Mouse (Mus musculus) forebrain, postnatal 0 days (tissue): ENCODE measurements at regions not wholly inside any gene's neighbourhood (a gene's known extent, or its start where the extent isn't known, plus 50 kb on each side); places are given as distances from the start of the nearest gene placed in this dataset.
"Not testable (repeated sequence)": the region's sequence is repeated elsewhere in the genome, so short reads cannot be mapped to it uniquely, and the experiment has no call there.

ENCODE experiments used
- ATAC-seq: fragments of 200-750 bp; cut with Nextera tagmentation; 2 replicates; pipeline ENCODE4 v1.8.0; 2017; ENCODE audit warnings: mild to moderate bottlenecking, moderate library complexity
- DNase-seq: peaks from one replicate; pipeline ENCODE4 v3.0.0-alpha.2; 2015
- H3K27ac ChIP-seq: fragments of 300-500 bp; sonication (generic); 2 replicates; pipeline ENCODE4 v1.5.1; 2014; ENCODE audit warnings: low read depth, mild to moderate bottlenecking, antibody characterized with exemption, low read length, moderate library complexity, mixed read lengths
- H3K27me3 ChIP-seq: fragments of 300-500 bp; sonication (generic); 2 replicates; pipeline ENCODE4 v1.6.1; 2014; ENCODE audit warnings: mild to moderate bottlenecking, low read length, mixed read lengths; ENCODE audit not compliant: insufficient read depth
- H3K36me3 ChIP-seq: fragments of 300-500 bp; sonication (generic); 2 replicates; pipeline ENCODE4 v1.6.1; 2014; ENCODE audit warnings: mild to moderate bottlenecking, moderate library complexity; ENCODE audit not compliant: insufficient read depth
- H3K4me1 ChIP-seq: fragments of 300-500 bp; sonication (generic); 2 replicates; pipeline ENCODE4 v1.6.1; 2014; ENCODE audit warnings: antibody characterized with exemption; ENCODE audit not compliant: insufficient read depth
- H3K4me2 ChIP-seq: fragments of 300-500 bp; sonication (generic); 2 replicates; pipeline ENCODE4 v1.6.1; 2014; ENCODE audit warnings: low read depth, mild to moderate bottlenecking, moderate library complexity
- H3K4me3 ChIP-seq: fragments of 300-500 bp; sonication (generic); 2 replicates; pipeline ENCODE4 v1.5.1; 2014; ENCODE audit warnings: low read depth, low read length, mixed read lengths
- H3K9ac ChIP-seq: fragments of 300-500 bp; sonication (generic); 2 replicates; pipeline ENCODE4 v1.6.1; 2014; ENCODE audit warnings: mild to moderate bottlenecking
- H3K9me3 ChIP-seq: fragments of 300-500 bp; sonication (generic); 2 replicates; pipeline ENCODE4 v1.6.1; 2016; ENCODE audit warnings: low read length
- CTCF ChIP-seq: sonication (generic); IDR thresholded peaks from 2 replicates; pipeline ENCODE4 v1.5.1; 2016; ENCODE audit warnings: antibody characterized with exemption, control low read depth, low read depth
- WGBS: fragments of 180-500 bp; shearing (Covaris S2); extraction: QIAGEN DNeasy Blood & Tissue Kit; methylation state at CpG from one replicate; pipeline ENCODE4 v1.1.7; 2014; 5-methylcytosine and 5-hydroxymethylcytosine counted together

- Histone ChIP-seq H3K4me1 (no peaks in the 10 kb centered on the region), H3K4me3 (no peak overlapping the region), H3K4me2 (no peak overlapping the region), H3K9ac (no peak overlapping the region), H3K27me3 (no peaks in the 10 kb centered on the region), H3K27ac (no peak overlapping the region), H3K36me3 (no peaks in the 10 kb centered on the region), H3K9me3 (no peaks in the 10 kb centered on the region)
- DNase-seq (no peak), ATAC-seq (no peak)
- no peak for TF ChIP-seq CTCF
Observed at GRCm38 (mm10) chr15:16130862-16131261, 597.7 kb upstream of the Cdh9 start.

- Histone ChIP-seq H3K36me3 (no peaks in the 10 kb centered on the region), H3K27me3 (no peaks in the 10 kb centered on the region), H3K4me2 (no peak overlapping the region), H3K4me1 (no peaks in the 10 kb centered on the region), H3K27ac (no peak overlapping the region), H3K4me3 (no peak overlapping the region), H3K9ac (no peak overlapping the region), H3K9me3 (no peaks in the 10 kb centered on the region)
- DNase-seq (peak; percentile 14), ATAC-seq (no peak; the same call in 1 of the 2 replicates)
- no peak for TF ChIP-seq CTCF
- 48% methylated on average over 5 of the region's 5 CpGs for WGBS
Observed at GRCm38 (mm10) chr15:16158164-16158563, 570.4 kb upstream of the Cdh9 start.

- Histone ChIP-seq H3K27ac (no peak overlapping the region), H3K27me3 (no peaks in the 10 kb centered on the region), H3K36me3 (no peaks in the 10 kb centered on the region), H3K4me3 (no peak overlapping the region), H3K4me2 (no peak overlapping the region), H3K9ac (no peak overlapping the region), H3K4me1 (no peaks in the 10 kb centered on the region), H3K9me3 (no peaks in the 10 kb centered on the region)
- ATAC-seq = no peak
- no peak for DNase-seq
- TF ChIP-seq CTCF = no peak
Observed at GRCm38 (mm10) chr15:16163969-16164368, 564.6 kb upstream of the Cdh9 start.

DNA sequence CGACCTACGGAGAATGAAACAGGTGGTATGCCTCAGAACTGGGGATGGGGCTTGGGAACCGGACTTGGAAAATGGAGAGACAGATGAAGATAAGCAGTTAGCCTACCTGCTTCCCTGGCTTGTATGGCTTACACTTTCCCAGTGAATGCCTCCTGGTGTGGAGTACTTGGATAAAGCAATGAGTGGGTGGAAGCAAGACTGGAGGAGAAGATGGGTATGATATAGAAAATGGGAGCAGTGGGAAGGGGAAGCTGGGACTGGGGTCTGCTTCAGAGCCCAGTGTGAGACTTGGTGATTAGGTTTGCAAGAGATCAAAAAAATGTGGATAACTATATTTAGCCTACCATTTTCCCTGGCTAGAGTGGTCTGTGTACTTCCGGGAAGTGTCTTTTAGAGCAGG lies 515.2 kb upstream of the Cdh9 start:
- DNase-seq = no peak
- no peaks in the 10 kb centered on the region for H3K36me3 ChIP-seq
- H3K4me3 ChIP-seq = no peak overlapping the region
- WGBS = 95% methylated on average over 4 of the region's 4 CpGs
- H3K4me2 ChIP-seq = no peak overlapping the region
- no peaks in the 10 kb centered on the region for H3K4me1 ChIP-seq
- no peaks in the 10 kb centered on the region for H3K9me3 ChIP-seq
- no peak for ATAC-seq
- TF ChIP-seq CTCF = no peak
- H3K9ac ChIP-seq = no peak overlapping the region
- H3K27ac ChIP-seq = no peak overlapping the region
- H3K27me3 ChIP-seq = no peaks in the 10 kb centered on the region

DNA sequence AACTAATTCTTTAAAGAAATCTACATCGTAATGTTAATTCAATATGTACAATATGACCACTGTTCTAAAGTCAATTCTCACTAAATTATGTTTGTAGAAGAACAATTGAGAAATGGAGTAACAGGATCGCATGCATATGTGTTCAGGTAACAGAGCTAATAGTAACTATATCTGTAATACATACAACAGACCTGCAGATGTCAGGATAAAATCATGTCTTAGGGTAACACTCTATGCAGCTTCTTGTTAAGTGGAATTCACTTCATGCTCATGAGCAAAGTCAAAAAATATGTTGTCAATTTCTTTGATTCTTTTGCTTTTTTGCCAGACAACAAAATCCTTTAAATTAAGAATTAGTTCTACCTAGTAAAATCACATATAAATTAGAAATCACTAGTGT lies 506.9 kb upstream of the Cdh9 start:
- Histone ChIP-seq H3K4me2 (no peak overlapping the region), H3K9ac (no peak overlapping the region), H3K27ac (no peak overlapping the region), H3K27me3 (no peaks in the 10 kb centered on the region), H3K36me3 (no peaks in the 10 kb centered on the region), H3K9me3 (no peaks in the 10 kb centered on the region), H3K4me1 (no peaks in the 10 kb centered on the region), H3K4me3 (no peak overlapping the region)
- DNase-seq (no peak), ATAC-seq (no peak)
- TF ChIP-seq CTCF = no peak
- 90% methylated on average over 2 of the region's 2 CpGs for WGBS

DNA sequence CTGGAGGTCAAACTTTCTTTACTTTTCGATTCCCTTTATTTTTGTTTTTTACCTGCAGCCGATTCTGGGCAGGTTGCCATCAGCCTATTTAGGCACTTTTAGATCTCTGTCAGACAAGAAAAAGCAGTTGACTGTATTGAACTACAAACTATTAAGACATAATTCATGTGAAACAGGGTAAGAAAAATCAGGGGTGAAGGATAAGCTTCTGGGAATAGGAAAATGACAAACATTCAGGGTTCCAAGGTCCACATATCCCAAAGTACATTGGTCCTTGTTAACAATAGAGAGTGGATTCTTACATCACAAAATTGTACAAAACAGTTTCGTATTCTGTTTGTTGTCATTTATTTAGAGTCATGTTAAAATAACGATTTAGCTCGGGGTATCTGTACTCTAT lies 480.0 kb upstream of the Cdh9 start:
- Histone ChIP-seq H3K27me3 (no peaks in the 10 kb centered on the region), H3K9ac (no peak overlapping the region), H3K27ac (no peak overlapping the region), H3K36me3 (no peaks in the 10 kb centered on the region), H3K4me2 (no peak overlapping the region), H3K9me3 (no peaks in the 10 kb centered on the region), H3K4me1 (no peaks in the 10 kb centered on the region), H3K4me3 (no peak overlapping the region)
- WGBS = 68% methylated on average over 5 of the region's 5 CpGs
- TF ChIP-seq CTCF = no peak
- ATAC-seq = no peak
- DNase-seq = no peak

- DNase-seq = no peak
- TF ChIP-seq CTCF = no peak
Observed at GRCm38 (mm10) chr15:16285166-16285565, 443.4 kb upstream of the Cdh9 start.

DNA sequence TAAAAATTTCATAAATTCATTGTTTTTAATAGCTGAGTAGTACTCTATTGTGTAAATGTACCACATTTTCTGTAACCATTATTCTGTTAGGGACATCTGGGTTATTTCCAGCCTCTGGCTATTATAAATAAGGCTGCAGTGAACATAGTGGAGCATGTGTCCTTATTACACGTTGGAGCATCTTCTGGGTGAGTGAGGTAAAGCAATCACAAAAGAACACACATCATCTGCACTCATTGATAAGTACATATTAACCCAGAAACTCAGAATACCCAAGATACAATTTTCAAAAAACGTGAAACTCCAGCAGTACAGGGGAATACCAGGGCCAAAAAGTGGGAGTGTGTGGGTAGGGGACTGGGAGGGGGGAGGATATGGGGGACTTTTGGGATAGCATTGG lies 434.0 kb upstream of the Cdh9 start:
- not testable (repeated sequence) for ATAC-seq, H3K27me3 ChIP-seq, H3K4me1 ChIP-seq, DNase-seq, H3K36me3 ChIP-seq, H3K9me3 ChIP-seq, H3K4me2 ChIP-seq, H3K27ac ChIP-seq, H3K9ac ChIP-seq, H3K4me3 ChIP-seq
- WGBS = 76% methylated on average over 2 of the region's 2 CpGs

More at GRCm38 (mm10) chr15:16285166-16285565, 443.4 kb upstream of the Cdh9 start:
- 74% methylated on average over 3 of the region's 3 CpGs for WGBS
- no peak overlapping the region for H3K9ac ChIP-seq
- H3K36me3 ChIP-seq = no peaks in the 10 kb centered on the region
- ATAC-seq = no peak
- H3K9me3 ChIP-seq = no peaks in the 10 kb centered on the region
- H3K27me3 ChIP-seq = no peaks in the 10 kb centered on the region
- no peaks in the 10 kb centered on the region for H3K4me1 ChIP-seq
- H3K4me3 ChIP-seq = no peak overlapping the region
- no peak overlapping the region for H3K4me2 ChIP-seq
- no peak overlapping the region for H3K27ac ChIP-seq
